Mouse (Mus musculus): ENCODE measurements around the gene Cep170. TPM values are rescaled to one million over a fixed set of nuclear protein-coding genes. Genes with fewer than 3 reads are reported as not detected.
"Not testable (repeated sequence)": the region's sequence is repeated elsewhere in the genome, so short reads cannot be mapped to it uniquely, and the experiment has no call there.

Gene Cep170
- 160 and 427 TPM in 2 replicates for polyA plus RNA-seq (2012; ENCODE audit: insufficient read depth, insufficient read length, low replicate concordance, missing spikeins)

DNA sequence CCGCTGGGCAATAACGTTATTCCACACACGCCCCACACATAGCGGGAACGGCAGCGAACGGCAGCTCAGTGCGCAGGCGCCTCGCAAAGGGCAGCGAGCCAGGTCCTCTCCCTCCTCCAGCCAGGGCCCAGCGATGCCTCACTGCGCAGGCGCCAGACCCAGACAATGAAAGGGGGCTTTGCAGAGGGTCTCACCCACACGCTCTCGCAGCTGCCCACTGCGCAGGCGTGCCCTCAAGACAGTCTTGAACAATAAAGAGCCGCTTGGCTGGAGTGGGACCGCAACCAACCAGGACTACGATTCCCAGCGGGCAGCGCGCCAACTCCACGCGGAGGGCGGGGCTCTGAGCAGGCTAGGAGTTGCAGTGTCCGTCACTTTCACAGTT lies at the start of gene Cep170:
Cep170 (minus strand) TSS at position 32 of the 385 bp plus-strand sequence.
- Histone ChIP-seq H3K4me1 (ENCODE audit: control insufficient read depth, insufficient read depth, low read length) (peaks cover 6% of the 10 kb centered on the region; the same call in 1 of the 2 replicates), H3K4me3 (ENCODE audit: insufficient read depth, low read depth, low read length) (peak within 1 kb of the TSS; percentile 90), H3K27ac (ENCODE audit: insufficient read depth, low read depth, low read length) (peak within 1 kb of the TSS; percentile 91)
- WGBS, result under 1% methylated on average over 28 of the region's 28 CpGs
- TF ChIP-seq CTCF (IDR thresholded peaks at IDR 0.05; ENCODE audit: insufficient read depth, low read depth, low read length), result no peak
- peak; percentile 53 for TF ChIP-seq POLR2A (IDR thresholded peaks at IDR 0.05; ENCODE audit: insufficient read depth, low read depth, low read length)

DNA sequence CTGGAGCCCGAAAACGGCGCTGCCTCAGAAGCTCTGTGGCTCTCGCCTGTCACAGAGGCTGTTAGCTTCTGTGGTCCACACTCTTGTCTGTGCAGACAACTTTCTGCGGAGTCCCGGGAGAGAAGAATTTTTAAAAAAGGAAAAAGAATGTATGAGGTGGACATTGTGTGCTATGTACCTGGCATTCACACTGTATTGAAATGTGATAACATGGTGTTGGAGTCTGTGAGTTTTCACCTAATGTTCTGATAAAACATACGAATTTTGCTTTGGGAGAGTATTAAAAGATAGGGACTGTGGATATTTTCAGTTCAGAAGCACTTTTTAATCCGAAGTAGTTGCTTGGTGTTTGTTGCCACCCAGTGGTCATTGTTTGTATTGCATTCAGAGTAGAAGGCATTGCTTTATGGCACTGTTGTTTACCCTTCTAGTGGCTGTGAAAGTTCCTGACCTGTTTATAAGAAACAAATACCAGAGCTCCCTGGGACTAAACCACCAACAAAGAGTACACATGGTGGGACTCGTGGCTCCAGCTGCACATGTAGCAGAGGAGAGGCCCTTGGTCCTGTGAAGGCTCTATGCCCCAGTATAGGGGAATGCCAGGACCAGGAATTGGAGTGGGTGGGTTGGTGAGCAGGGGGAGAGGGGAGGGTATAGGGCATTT lies 48.2 kb upstream of the Cep170 start:
- TF ChIP-seq CTCF (IDR thresholded peaks at IDR 0.05; ENCODE audit: insufficient read depth, low read depth, low read length) (no peak), POLR2A (IDR thresholded peaks at IDR 0.05; ENCODE audit: insufficient read depth, low read depth, low read length) (no peak)
- no peak overlapping the region for H3K27ac ChIP-seq (ENCODE audit: insufficient read depth, low read depth, low read length)
- H3K4me1 ChIP-seq (ENCODE audit: control insufficient read depth, insufficient read depth, low read length), result no peaks in the 10 kb centered on the region
- no peak overlapping the region for H3K4me3 ChIP-seq (ENCODE audit: insufficient read depth, low read depth, low read length)
- WGBS, result 54% methylated on average over 9 of the region's 9 CpGs

DNA sequence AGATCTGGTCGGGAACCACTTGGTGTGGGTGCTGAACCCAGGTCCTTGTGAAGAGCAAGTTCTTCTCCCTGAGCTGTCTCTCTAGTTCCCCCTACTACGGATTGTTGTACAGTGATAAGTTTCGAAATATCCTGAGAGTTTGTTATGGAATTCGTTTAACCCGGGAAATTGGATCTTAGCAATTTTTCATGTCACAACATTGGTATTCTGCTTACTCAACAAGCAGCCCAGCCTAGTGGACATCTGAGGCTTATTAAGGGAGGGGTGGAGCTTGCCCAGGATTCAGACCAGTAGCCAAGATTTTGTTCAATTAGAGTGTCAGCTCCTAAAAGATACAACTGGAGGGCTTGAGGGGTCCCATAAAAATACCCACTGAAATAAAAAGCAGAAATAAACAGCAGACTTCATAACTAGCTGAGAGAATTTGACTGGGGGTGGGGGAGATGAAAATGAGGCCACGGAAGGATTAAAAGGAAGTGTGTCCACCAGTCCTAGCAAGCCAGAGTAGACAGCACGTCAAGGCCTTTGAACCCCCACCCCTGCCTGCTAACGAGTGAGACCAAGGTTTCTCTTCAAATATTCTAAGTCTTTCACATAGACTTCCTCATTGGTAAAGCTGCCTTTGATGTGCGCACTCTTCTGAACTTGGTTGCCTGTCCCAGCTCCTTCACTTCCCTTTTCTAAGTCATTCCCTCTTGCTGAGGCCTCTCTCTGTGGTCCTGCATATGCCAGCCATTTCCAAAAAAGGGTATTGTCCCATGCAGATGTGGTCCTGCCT lies 39.1 kb upstream of the Cep170 start:
- no peaks in the 10 kb centered on the region for H3K4me1 ChIP-seq (ENCODE audit: control insufficient read depth, insufficient read depth, low read length)
- TF ChIP-seq POLR2A (IDR thresholded peaks at IDR 0.05; ENCODE audit: insufficient read depth, low read depth, low read length) (no peak), CTCF (IDR thresholded peaks at IDR 0.05; ENCODE audit: insufficient read depth, low read depth, low read length) (no peak)
- H3K4me3 ChIP-seq (ENCODE audit: insufficient read depth, low read depth, low read length), result no peak overlapping the region
- no peak overlapping the region for H3K27ac ChIP-seq (ENCODE audit: insufficient read depth, low read depth, low read length)
- 90% methylated on average over 9 of the region's 9 CpGs for WGBS

DNA sequence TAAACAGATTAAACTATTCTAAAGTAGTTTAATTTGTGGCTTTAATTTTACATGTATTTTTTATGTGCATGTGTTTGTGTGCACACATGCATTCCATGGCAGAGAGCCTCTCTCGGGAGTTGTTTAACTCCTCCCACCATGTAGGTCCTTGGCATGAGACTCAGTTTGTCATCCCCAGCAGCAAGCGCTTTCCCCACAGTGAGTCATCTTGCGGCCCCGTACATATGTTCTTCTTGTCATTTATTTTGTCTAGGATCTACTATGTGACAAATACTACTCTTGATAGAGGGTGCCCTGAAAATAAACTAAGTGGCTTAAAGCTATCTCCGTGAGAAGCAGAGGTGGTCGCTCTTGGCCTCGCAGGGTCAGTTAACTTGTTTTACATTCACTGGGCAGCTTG lies 37.5 kb upstream of the Cep170 start:
- TF ChIP-seq CTCF (IDR thresholded peaks at IDR 0.05; ENCODE audit: insufficient read depth, low read depth, low read length) (no peak), POLR2A (IDR thresholded peaks at IDR 0.05; ENCODE audit: insufficient read depth, low read depth, low read length) (no peak)
- no peaks in the 10 kb centered on the region for H3K4me1 ChIP-seq (ENCODE audit: control insufficient read depth, insufficient read depth, low read length)
- 93% methylated on average over 7 of the region's 7 CpGs for WGBS
- no peak overlapping the region for H3K27ac ChIP-seq (ENCODE audit: insufficient read depth, low read depth, low read length)
- H3K4me3 ChIP-seq (ENCODE audit: insufficient read depth, low read depth, low read length), result no peak overlapping the region

DNA sequence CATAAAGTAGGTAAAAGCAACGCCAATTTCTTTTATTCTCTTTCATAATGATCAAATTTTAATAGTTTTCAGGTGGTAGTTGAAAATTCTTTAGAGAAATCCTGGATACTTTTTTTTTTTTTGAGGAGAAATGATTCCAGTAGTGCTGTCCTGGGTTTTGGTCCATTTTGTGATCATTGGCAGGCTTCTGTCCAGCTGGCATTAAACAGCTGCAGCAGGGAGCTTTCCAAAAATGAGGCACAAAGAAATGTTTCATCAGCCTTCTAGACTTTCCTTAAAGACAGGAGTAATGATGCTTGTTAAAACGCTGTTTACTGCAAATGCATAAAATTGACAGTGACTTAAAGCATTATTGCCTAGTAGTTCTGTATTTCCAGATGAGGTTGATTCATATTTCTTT lies 35.5 kb upstream of the Cep170 start:
- 64% methylated on average over 2 of the region's 2 CpGs for WGBS
- Histone ChIP-seq H3K4me3 (ENCODE audit: insufficient read depth, low read depth, low read length) (no peak overlapping the region), H3K27ac (ENCODE audit: insufficient read depth, low read depth, low read length) (no peak overlapping the region), H3K4me1 (ENCODE audit: control insufficient read depth, insufficient read depth, low read length) (no peaks in the 10 kb centered on the region)
- TF ChIP-seq CTCF (IDR thresholded peaks at IDR 0.05; ENCODE audit: insufficient read depth, low read depth, low read length) (no peak), POLR2A (IDR thresholded peaks at IDR 0.05; ENCODE audit: insufficient read depth, low read depth, low read length) (no peak)

DNA sequence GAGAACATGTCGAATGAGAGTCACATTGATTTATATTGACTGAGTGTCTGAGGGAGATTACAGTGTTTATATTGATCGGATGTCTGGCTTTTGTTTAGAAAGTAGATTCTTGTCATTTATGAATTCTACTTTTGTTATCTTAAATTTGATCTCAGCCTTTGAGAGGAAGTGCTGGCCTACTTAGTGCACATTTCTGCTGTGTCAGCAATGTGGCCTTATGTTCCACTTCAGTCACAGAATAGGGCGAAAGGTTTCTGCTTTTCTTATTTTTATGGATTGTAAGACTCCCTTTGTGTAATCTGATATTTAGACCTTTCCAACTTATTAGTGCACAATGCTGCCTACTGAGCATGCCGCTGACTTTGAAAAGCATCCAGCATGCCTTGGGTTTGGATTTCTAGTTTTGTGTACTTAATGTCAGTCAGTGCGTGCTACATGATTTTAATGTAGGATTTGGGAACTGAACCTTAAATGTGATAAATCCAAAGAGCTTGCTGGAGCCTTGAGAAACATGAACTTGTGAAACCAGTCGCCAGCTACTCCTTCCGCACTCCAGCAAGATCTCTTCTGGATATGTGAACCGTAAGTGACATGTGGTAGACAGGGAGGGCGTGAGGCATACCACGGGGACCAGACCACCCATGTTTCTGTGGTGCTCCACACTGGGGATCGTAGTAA lies 34.9 kb upstream of the Cep170 start:
- Histone ChIP-seq H3K4me1 (ENCODE audit: control insufficient read depth, insufficient read depth, low read length) (no peaks in the 10 kb centered on the region), H3K4me3 (ENCODE audit: insufficient read depth, low read depth, low read length) (no peak overlapping the region), H3K27ac (ENCODE audit: insufficient read depth, low read depth, low read length) (no peak overlapping the region)
- TF ChIP-seq CTCF (IDR thresholded peaks at IDR 0.05; ENCODE audit: insufficient read depth, low read depth, low read length) (no peak), POLR2A (IDR thresholded peaks at IDR 0.05; ENCODE audit: insufficient read depth, low read depth, low read length) (no peak)
- WGBS, result 70% methylated on average over 11 of the region's 11 CpGs

DNA sequence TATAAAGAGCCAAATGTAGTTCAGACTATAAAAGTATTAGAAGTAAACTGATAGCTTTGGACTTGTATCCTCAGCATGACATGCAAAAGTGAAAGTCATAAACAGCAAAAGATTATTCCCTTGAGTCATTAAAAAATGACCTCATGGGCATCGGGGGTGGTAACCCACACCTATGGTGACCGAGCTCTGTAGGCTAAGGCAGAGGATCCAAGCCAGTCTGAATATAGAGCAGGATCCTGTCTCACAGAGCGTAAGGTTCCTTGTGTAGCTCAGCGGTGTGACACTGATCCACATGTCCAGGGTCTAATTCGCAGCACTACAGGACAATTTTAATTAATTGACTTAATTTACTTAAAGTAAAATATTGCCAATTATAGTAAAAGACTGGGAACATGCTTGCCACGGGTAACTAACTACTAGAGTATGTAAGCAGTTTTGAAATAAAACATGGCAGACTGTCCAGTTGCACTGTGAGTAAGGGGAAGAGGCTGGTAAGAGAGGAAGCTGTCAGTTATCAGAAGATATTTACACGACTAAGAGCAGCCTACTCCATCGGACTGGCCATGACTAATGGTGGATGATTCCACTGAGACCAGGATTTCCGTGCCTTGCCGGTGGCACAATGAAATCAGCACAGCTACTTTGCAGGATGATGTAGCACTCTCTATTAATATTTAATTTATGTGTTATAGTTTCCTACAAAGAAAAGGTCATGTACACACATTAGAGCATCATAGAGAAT lies 33.4 kb upstream of the Cep170 start:
- WGBS, result 88% methylated on average over 10 of the region's 10 CpGs
- Histone ChIP-seq H3K4me1 (ENCODE audit: control insufficient read depth, insufficient read depth, low read length) (no peaks in the 10 kb centered on the region), H3K27ac (ENCODE audit: insufficient read depth, low read depth, low read length) (no peak overlapping the region), H3K4me3 (ENCODE audit: insufficient read depth, low read depth, low read length) (no peak overlapping the region)
- no peak for TF ChIP-seq CTCF (IDR thresholded peaks at IDR 0.05; ENCODE audit: insufficient read depth, low read depth, low read length)
- no peak for TF ChIP-seq POLR2A (IDR thresholded peaks at IDR 0.05; ENCODE audit: insufficient read depth, low read depth, low read length)

DNA sequence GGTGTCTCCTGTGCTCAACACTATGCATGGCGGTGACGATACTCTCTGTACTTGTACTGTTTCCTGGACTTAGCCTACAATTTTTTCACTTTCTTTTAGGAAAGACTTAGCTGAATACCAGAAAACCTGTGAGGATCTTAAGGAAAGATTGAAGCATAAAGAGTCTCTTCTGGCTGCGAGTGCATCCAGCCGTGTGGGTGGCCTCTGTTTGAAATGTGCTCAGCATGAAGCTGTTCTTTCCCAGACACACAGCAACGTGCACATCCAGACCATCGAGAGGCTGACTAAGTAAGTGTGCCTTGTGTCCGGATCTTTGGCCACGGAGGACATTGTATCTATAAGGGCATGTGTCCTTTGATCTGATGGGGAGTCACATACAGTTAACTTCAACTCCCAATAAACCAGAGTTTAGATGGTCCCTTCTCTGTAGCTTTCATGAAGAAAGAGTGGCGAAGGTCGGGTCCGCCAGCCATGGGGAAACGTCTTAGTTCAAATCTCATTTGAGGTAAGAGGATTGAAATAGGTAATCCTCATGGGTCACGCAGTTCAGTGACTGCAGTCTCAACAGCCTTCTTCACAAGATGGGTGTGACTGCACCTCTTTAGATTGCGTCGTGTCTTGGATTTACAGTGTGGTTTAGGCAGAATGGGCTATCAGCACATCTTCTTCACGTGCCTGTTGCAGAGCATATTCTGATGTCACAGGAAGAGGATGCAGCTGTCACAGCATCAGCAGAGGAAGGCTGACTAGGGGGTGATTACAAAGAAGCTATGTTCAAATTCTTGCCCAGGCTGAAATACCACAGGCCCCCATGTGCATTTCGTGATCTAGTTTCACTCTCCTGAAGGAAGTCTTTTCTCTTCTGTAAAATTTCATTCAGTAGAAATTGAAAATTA lies 31.5 kb upstream of the Cep170 start:
- TF ChIP-seq CTCF (IDR thresholded peaks at IDR 0.05; ENCODE audit: insufficient read depth, low read depth, low read length) (no peak), POLR2A (IDR thresholded peaks at IDR 0.05; ENCODE audit: insufficient read depth, low read depth, low read length) (no peak)
- Histone ChIP-seq H3K4me3 (ENCODE audit: insufficient read depth, low read depth, low read length) (no peak overlapping the region), H3K4me1 (ENCODE audit: control insufficient read depth, insufficient read depth, low read length) (no peaks in the 10 kb centered on the region), H3K27ac (ENCODE audit: insufficient read depth, low read depth, low read length) (no peak overlapping the region)
- WGBS, result 72% methylated on average over 17 of the region's 17 CpGs

DNA sequence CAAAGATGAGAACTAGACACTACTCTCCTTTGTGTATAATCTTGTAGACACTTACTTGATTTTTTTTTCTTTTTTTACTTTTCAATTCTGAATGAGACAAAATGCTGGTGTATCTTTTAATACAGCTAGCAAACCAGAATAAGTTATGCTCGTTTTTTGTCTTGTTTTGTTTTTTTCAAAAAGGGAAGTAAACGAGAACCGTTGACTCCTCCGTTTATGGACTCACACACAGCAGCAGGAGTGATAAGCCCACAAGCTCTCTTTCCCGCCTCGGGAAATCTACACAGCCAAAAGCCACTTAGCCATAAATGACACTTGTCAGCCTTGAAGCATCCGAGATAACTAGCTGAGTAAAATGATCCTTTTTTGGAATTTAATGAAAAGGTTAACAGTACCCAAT lies 22.7 kb upstream of the Cep170 start:
- H3K27ac ChIP-seq (ENCODE audit: insufficient read depth, low read depth, low read length); H3K4me3 ChIP-seq (ENCODE audit: insufficient read depth, low read depth, low read length); H3K4me1 ChIP-seq (ENCODE audit: control insufficient read depth, insufficient read depth, low read length): not testable (repeated sequence)
- WGBS, result 84% methylated on average over 7 of the region's 7 CpGs

All from olfactory bulb, adult 2 months (tissue).